Mouse (Mus musculus): Measurements from ENCODE around the gene Pdgfra. TPM values are rescaled to one million over a fixed set of nuclear protein-coding genes. Genes with fewer than 3 reads are reported as not detected.

Pdgfra gene
- 0.12 TPM in 1 of 2 replicates, not detected in the other for total RNA-seq (2017)

GRCm38 (mm10) chr5:75152021-75152425, at the start of gene Pdgfra:
TSS of gene Pdgfra (plus strand) at chr5:75152292.
- ATAC-seq (ENCODE audit: extremely low read depth, insufficient number of reproducible peaks, low FRiP score, poor library complexity, severe bottlenecking), result no peak

DNA sequence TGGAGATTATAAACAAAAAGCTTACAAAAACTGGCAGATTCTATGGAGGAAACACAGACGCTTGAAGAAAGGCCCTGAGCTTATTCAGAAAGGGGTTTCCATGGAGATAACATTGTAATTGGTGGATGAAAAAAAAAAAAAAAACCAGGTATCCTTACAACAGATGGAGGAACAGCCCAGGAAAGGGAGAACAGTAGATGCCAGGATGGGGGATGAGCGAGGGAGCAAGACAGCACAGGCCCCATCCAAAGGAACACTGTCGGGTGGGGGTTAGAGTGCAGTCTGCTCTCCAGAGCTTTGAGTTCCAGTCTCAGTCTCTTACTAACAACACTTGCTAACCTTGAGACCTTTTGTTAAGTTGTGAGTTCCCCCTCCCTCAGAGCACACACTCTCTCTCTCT, 45.6 kb upstream of the Pdgfra start:
- ATAC-seq (ENCODE audit: extremely low read depth, insufficient number of reproducible peaks, low FRiP score, poor library complexity, severe bottlenecking), result no peak

DNA sequence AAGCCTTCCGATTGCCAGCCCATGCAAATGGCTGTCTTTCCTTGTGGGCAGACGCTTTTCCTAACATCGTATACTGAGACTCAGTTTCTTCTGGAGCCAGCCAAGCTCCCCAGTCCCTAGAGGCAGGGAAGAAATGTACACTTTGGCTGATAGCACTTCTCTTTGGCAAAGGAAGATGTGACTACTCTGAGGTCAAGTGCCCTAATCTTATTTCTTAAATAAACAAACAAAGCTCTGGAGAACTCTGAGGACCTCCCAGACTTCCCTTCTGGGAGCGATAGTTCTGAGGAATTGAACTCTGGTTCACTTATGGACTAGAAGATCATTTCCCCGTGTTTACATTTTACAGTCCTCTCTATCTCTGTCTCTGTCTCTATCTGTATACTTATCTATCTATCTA, 42.7 kb upstream of the Pdgfra start:
- ATAC-seq (ENCODE audit: extremely low read depth, insufficient number of reproducible peaks, low FRiP score, poor library complexity, severe bottlenecking), result no peak

DNA sequence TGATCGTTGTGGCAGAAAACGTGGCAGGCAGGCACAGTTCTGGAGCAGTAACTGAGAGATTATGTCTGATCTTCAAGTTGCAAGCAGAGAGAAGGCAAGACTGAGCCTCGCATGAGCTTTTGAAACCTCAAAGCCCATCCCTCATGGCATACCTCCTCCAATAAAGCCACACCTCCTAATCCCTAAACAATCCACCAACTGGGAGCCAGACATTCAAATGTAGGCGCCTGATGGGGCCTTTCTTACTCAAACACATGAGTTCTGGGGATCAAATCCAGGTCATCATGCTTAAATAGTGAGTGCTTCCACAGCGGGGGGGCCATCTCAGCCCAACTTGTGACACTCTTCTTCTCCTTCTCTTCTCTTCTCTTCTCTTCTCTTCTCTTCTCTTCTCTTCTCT, 40.3 kb upstream of the Pdgfra start:
- no peak for ATAC-seq (ENCODE audit: extremely low read depth, insufficient number of reproducible peaks, low FRiP score, poor library complexity, severe bottlenecking)

DNA sequence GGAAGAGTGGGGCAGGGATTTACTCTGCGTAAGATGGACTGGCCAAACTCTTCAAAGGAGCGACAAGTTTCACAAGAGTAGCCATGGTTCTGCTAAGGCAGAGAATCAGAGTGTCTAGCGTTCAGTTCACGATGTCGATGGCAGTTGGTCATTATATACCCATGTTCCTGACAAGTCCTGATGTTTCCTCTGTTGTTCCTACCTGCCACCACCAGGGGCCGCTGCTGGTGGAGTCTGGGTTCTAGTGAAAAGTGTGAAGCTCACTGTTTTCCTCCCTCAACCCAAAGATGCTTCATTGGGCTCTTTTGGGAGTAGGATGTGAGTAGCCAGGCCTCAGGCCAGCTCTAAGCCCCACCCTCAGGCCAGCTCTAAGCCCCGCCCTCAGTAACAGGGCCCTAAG, 33.3 kb upstream of the Pdgfra start:
- no peak for ATAC-seq (ENCODE audit: extremely low read depth, insufficient number of reproducible peaks, low FRiP score, poor library complexity, severe bottlenecking)

- no peak for ATAC-seq (ENCODE audit: extremely low read depth, insufficient number of reproducible peaks, low FRiP score, poor library complexity, severe bottlenecking)
Measured at GRCm38 (mm10) chr5:75121646-75122045, 30.4 kb upstream of the Pdgfra start.

GRCm38 (mm10) chr5:75134681-75135080, 17.4 kb upstream of the Pdgfra start:
- ATAC-seq (ENCODE audit: extremely low read depth, insufficient number of reproducible peaks, low FRiP score, poor library complexity, severe bottlenecking), result no peak

GRCm38 (mm10) chr5:75143092-75143491, 9.0 kb upstream of the Pdgfra start:
- peak; percentile 41; the same call in 1 of the 2 replicates for ATAC-seq (ENCODE audit: extremely low read depth, insufficient number of reproducible peaks, low FRiP score, poor library complexity, severe bottlenecking)

DNA sequence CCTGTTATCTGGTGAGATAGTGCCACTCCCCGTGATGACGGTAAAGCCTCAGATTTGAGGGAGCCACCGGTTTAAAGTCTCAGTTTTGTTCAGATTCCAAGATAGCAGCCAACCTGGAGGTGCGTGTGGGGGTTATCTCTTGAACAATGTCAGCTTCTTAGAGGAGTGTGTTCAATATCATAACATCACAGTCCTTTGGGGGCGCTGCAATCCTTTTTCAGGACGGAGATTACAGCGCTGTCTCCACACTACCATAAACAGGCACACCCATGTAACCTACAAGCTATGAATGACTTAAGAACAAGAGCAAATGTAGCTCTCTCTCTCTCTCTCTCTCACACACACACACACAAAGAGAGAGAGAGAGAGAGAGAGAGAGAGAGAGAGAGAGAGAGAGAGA, 8.3 kb upstream of the Pdgfra start:
- ATAC-seq (ENCODE audit: extremely low read depth, insufficient number of reproducible peaks, low FRiP score, poor library complexity, severe bottlenecking), result no peak

DNA sequence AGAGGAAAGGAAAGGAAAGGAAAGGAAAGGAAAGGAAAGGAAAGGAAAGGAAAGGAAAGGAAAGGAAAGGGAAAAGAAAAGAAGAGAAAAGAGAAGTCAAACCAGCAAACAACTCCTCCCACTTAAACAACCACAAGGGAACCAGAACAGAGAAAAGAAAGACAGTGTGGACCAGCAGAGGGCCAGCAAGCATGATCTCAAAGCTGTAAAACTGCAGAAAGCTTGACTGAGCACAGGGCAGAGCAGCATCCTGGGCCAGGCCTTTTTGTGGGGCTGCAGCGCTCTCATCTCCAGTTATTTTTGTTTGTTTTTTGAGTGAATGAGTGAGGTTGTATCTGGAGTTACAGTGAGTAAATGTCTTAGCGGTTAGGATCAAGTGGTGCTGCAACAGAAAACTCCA, 6.8 kb upstream of the Pdgfra start:
- no peak for ATAC-seq (ENCODE audit: extremely low read depth, insufficient number of reproducible peaks, low FRiP score, poor library complexity, severe bottlenecking)

- no peak for ATAC-seq (ENCODE audit: extremely low read depth, insufficient number of reproducible peaks, low FRiP score, poor library complexity, severe bottlenecking)
Measured at GRCm38 (mm10) chr5:75146469-75146868, 5.6 kb upstream of the Pdgfra start.

DNA sequence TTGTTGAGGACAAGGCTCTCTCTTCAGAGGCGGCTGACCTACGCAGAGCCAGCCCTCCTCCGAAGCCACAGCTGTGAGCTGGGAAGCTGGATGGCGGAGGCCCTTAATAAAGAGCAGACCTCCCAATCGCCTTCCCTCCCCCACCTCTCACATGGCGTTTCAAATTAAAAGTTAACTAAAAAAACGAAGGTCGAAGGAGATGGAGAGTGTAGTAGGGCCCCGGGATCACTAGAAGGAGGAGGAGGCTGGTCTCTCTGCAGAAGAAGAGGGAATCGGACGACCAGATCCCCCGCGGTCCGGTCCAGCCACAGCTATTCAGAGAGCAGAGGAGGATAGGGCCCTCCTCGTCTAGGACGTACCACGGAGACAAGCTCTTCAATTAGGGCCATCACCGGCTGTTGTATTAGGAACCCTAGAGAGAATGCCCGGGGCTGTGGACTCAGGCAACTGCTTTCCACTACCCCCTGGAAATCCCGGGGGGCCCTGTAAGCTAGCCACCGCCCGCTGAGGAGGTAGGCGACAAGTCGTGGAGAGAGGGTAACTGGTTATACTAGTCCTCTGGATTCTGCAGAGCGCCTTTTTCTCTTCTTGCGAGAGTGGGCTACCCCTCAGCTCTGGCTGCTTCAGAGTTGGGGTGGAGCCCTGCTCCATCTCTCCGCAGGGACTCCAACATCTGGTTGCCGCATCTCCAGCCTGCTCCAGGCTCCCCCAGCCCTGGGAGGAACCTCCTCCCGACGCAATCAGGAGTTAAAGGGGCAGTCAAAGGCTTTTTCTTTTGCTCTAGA, 3.6 kb upstream of the Pdgfra start:
- no peak for ATAC-seq (ENCODE audit: extremely low read depth, insufficient number of reproducible peaks, low FRiP score, poor library complexity, severe bottlenecking)

GRCm38 (mm10) chr5:75149380-75149779, 2.7 kb upstream of the Pdgfra start:
- no peak for ATAC-seq (ENCODE audit: extremely low read depth, insufficient number of reproducible peaks, low FRiP score, poor library complexity, severe bottlenecking)

DNA sequence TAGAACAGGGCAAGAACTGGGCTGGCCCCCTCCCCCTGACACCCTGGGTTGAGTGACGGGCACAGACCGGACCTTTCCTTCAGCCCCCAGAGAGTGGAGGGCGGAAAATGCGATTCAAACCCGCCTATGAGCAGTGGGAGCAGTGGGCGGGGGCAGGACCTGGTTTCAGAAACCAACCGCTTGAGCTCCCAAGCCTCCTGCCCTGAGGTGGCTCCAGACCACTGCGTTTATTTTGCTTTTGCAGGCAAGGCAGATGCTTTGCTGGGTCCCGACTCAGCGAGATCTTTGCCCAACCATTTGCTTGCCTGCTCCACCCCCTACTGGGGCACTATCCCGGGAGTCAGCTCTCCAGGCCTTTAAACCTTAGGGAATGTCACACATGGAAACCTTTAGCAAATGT, 2.2 kb upstream of the Pdgfra start:
- no peak for ATAC-seq (ENCODE audit: extremely low read depth, insufficient number of reproducible peaks, low FRiP score, poor library complexity, severe bottlenecking)

GRCm38 (mm10) chr5:75150341-75150981, 1.6 kb upstream of the Pdgfra start:
- no peak for ATAC-seq (ENCODE audit: extremely low read depth, insufficient number of reproducible peaks, low FRiP score, poor library complexity, severe bottlenecking)

DNA sequence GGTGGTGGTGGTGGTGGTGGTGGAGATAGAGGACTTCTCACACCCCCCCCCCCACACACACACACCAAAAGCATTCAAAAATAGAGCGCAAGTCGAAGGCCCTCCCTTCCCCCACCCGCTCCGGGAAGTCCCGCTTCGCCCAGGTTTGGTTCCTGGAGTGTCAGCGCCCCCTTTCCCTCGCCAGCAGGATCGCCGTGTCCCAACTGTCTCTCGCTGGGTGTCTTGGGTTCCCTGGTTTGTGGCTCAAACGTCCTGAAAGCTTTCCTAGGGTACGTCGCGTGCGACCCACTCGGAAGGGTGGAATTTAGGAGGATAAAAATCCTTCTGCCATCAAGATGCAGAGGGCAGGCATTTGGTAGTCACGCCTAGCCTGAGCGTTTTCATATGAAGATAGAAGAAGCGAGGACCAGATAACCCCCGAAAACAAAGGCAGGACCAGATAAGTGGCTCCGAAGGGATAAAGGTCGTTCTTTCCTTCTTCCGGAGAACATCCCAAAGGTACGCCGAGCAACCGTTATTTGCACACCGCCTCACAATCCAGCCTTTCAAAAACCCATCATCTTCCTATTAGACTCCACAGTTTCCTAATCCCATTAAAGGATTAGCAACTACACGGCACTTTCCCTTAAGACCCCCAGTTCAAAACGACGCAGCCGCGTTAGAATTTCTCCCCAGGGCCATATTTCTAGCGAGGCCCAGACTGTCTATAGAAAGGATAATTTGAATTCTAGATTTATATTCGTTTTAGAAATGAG, 769 bp upstream of the Pdgfra start:
- ATAC-seq (ENCODE audit: extremely low read depth, insufficient number of reproducible peaks, low FRiP score, poor library complexity, severe bottlenecking), result no peak

- ATAC-seq (ENCODE audit: extremely low read depth, insufficient number of reproducible peaks, low FRiP score, poor library complexity, severe bottlenecking), result no peak
Measured at GRCm38 (mm10) chr5:75152791-75153625, 916 bp downstream of the Pdgfra start.

DNA sequence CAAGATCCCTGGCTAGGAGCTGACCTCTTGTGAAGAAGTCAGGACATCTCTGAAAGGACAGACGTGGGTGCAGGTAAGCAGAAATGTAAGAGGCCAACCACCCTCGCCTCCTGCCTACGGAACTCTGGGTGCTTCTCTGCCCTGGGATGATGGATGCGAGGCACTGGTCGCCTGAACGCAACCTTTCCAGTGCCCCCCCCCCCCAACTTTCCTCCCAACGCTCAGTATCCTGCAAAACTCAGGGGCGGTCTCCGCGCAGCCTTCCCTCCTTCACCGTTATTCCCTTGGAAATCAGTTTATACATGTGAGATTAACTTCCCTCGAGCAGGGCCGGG, 1.5 kb downstream of the Pdgfra start:
- no peak for ATAC-seq (ENCODE audit: extremely low read depth, insufficient number of reproducible peaks, low FRiP score, poor library complexity, severe bottlenecking)

DNA sequence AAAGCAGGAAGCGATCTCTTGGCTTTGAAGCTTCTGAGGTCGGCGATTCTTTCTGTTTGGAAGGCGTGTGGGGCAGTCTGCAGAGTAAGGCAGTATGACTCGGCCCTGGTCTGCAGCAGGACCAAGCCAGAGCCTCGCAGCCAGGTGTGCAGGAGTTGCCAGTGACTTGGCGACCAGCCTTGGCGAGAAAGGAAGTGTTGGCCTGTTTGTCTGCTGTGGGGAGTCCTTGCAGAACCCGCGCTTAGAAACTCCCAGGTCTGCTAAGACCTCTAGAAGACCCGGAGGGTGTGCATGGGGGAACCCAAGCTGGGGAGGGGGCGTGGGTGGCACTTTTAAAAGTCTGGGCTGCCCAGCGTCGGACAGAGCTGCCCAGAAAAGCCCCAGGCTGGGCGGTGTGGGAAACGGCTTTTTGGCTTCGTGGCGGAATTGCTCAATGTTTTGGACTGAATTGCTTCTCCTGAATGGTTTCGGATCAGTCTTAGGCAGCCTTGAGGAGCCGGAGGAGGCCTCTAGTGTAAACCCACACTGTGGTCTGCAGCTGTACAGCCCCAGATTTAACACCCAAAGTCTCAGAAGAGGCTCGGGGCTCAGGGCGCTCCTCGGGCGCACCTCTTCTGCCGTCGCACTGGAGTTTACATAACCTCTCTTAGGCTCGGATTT, 2.0 kb downstream of the Pdgfra start:
- no peak for ATAC-seq (ENCODE audit: extremely low read depth, insufficient number of reproducible peaks, low FRiP score, poor library complexity, severe bottlenecking)

All from neutrophil, adult 5-6 weeks (primary cell).